Mouse (Mus musculus) cerebellum, adult (tissue): ENCODE measurements around the gene Otub2.

Experiments
- ATAC-seq: cut with Nextera tagmentation; 2 replicates; pipeline ENCODE4 v1.9.2; 2017; ENCODE audit warnings: mild to moderate bottlenecking, moderate library complexity, mixed read lengths; ENCODE audit not compliant: insufficient number of reproducible peaks, low FRiP score, low TSS enrichment

The Otub2 gene

DNA sequence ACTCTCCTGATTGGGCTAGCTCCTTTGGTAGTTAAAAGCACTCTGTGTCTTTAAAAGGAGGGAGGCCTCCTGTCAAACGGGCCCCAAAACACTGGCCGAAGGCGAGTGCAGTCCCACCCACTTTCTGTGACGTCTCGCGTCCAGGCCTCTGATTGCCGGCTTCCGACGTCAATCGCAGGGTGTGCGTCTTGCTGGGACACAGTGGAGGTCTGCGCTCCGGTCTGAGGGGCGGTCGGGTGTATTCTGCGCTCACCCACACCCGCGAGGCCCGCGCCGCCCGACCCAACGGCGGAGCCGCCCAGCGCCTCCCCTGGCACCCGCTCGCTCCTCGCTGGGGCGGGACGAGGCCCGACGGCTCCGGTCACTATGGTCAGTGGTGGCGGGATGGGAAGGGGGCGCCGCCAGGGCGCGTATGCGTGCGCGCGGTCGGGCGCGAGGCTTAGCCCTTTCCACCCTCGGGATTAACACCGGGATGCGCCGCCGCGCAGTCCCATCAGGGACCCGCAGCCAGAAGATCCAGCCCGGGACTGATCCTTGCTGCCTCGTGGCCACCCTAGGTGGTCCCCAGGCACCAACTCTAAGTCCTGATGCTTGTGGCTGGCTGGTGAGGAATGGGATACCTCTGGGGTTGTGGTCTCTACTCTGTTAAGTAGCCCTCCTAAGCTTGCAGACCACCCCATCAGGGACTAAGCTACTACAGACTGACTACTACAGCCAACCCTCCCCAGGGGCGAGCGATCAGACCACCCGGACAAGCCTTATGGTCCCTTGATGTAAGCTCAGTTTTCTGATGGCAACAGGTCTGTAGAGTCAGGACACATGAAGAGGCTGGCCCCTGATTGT, at the start of gene Otub2:
Gene Otub2 (plus strand): TSS at position 178 of the 843 bp plus-strand sequence.
- ATAC-seq, result peak; percentile 96

DNA sequence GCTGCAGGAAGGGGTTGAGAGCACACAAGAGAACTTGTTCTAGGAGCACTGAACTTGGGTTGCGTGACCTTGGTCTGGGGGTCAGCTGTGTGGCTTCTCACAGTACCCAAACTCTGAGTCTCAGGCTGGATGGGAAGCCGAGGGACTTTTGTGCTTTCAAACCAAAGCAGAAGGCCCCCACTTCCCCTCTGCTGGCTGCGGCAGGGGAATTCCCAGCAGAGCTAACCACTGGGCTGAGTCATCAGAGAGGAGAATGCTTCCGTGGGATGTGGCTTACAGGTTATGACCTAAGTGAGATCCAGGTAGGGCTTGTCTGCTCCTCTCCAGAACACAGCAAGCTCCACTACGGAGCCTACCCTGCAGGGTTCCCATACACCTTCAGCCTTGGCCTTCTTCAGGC, 47.3 kb upstream of the Otub2 start:
- ATAC-seq, result no peak

DNA sequence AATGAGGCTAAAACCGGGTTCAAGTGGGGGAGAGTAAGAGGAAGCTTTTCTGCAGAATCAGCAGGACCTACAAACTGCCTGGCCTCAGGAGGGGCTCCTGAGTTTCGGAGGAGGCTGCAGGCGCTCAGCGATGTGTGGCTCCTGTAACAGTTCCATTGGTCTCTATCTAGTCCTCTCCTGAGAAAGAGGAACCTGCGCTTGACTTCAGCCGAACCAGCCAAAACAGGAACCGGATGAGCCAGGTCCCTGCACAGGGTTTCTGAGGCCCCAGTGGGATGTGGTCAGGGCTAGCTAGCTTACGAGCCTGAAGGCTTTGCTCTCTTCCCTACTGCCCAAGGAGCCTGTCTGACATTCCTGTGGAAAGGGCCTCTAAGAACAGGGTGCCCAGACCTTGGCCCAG, 45.0 kb upstream of the Otub2 start:
- no peak for ATAC-seq

DNA sequence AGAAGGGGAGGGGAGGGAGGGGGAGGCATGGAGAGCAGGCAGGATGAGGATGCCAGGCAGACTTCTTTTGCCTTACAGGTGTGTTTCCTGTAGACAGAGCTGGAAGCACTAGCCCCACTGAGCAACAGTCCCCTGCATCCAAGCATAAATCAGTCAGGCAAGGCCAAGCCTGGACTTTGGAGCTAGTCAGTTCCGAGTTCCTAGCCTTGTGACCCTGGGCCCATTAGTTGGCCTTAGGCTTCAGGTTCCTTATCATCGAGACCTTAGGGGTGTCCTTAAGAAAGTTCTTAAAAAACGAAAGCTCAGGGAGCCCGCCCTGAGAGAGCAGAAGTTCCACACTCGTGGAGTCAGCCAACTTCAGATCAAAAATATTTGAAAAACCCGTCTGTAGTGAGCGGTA, 43.5 kb upstream of the Otub2 start:
- no peak for ATAC-seq

DNA sequence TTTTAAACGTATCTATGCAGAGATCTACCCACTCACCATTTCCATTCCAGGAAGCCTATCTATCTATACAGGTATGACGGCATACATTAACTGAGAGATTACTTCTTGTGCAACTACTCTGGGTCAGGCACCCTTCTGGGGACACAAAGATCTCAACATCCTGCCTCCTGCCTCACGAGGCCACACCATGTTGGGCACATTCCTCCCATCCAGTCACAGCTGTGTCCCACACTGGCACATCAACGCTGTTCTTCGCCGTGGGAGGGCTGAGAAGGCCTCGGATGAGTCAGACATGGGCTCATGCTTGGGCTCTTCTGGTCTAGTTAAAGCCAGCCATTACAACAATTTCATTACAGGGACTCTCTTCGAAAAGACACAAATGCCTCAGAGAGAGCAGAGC, 41.5 kb upstream of the Otub2 start:
- no peak for ATAC-seq

DNA sequence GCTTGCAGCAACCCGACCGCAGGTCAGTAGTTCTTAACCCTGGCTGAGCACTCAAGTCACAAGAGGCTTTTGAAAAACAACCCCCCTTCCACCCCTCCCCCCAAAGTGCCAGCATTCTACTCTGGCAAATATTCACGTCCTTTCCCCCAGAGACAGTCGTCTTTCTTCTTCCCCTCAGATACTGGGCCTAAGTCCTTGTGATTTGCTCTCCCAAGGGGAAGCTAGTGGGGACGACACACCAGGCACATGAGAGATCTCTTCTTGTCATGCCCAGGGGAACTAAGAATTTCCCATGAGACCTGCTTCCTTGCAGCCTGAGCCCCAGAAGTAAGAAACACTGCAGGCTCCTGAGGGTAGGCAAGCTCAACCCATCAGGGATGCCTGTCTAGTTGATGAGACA, 41.1 kb upstream of the Otub2 start:
- no peak for ATAC-seq

DNA sequence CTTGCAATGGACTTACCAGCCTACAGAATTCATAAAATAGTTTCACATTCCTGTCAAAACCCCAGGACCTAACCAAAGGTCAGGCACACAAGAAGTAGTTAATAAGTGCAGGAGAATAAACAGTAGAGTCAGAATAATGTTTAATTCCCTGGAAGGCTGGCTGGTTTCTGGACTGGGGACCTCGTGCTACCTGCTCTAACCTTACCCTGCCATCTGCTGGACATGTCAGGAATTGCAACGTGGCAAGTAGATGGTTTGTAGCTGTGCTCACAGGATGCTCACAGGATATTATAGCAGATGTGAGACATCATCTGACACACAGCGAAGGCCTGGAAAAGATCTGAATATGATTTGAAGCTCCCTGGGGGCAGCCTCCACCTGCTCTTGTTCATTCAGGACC, 40.0 kb upstream of the Otub2 start:
- ATAC-seq, result peak; percentile 45; the same call in 1 of the 2 replicates

DNA sequence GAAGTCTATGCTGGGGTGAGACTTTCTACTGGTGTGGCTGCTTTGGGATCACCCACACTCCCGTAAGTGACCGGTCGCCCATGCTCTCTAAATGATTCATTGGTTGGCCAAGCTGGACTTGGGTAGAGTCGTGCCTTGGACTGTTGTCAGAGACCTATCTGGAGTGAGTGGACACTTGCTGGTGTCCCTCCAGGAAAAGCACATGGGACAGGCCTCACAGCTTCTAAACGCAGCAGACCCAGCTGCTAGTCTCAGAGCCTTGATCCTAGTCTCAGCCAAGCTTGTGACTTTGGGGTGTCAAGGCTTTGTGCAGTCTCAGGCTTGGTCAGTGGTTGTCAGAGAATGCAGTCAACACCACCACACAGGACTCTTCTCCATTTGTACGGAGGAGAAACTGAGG, 35.7 kb upstream of the Otub2 start:
- no peak for ATAC-seq

DNA sequence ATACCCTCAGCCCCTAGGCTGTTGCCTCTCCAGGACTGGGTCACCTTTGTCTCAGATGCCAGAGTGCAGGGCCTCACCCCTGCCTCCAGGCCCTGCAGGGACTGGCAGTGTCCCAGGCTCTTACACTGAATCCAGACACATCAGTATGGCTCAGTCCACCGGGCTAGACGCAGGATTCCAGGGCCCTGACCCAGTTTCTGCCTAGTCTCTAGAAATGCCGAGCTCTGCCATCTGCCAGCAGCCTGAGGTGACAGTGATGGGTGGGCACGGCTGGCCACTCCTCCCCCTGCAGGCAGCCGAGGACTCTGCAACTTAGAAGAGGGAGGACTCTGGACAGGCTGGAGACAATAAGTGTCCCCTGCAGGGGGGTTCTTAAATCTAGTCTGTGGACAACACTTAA, 34.9 kb upstream of the Otub2 start:
- ATAC-seq, result peak; percentile 89

DNA sequence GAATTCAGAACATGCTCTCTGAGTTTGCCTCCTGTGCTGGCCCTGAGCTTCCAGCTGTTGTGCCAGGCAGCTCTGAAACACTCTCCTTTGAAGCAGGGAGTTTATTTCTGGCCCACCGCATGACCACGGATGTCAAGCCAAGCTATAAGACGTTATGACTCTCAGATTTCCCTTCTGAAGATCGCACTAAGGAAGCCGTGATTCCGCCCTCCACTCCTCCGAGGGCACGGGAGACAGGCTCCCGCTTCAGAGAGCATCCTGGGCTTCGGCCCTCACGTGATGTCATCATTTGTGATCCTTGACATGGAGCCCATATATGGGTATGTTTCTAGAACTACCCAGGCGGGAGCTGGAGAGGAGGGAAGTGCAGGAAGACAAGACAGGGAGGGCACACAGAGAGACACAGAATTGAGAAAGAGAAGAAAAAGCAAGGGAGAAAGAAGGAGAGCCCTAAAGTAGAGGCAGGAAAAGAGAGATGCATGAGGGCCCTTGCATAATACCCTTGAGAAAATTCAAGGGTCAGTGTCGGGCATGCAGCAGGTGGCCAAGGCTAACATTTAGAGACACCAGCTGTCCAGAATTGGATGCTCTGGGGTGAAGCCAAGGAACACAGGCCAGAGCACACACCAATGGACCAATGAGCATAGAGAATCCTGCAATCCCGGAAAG, 32.6 kb upstream of the Otub2 start, which contains the start of gene Asb2:
Gene Asb2 (minus strand): TSS at position 256 of the 669 bp plus-strand sequence.
- no peak for ATAC-seq

DNA sequence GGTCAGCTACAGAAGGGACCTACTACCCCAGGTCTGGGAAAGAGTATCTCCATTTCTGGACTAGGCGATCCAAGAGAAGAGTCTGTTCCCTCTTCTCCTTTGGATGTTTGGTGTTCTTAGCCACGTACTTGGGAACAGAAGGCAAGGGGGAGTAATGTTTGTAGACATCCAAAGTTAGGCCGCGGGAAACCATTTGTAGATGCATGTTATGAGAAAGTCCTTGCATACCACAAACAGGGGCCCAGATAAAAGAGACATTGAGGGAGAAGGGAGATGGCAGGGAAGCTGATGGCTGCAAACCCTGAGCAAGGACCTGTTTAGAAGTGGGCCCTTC, 32.1 kb upstream of the Otub2 start:
- ATAC-seq, result no peak

DNA sequence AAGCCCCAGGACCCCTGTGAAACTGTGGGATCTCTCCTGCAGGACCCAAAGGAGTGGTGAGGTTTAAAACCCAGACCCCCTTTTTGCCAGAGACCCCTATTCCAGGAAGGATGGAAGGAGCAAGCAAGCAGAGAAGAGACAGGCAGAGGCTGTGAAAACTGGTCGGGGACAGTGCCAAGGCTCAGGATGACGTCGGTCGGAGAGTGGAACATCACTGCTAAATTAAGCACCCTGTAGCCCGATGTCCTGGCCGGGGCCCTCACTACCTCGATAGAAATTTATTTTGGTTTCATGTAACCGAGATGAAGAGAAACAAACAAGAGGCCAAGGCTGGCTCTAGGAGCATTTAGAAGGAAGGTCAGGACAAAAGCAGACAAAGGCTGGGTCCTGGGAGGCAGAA, 30.3 kb upstream of the Otub2 start:
- no peak for ATAC-seq

DNA sequence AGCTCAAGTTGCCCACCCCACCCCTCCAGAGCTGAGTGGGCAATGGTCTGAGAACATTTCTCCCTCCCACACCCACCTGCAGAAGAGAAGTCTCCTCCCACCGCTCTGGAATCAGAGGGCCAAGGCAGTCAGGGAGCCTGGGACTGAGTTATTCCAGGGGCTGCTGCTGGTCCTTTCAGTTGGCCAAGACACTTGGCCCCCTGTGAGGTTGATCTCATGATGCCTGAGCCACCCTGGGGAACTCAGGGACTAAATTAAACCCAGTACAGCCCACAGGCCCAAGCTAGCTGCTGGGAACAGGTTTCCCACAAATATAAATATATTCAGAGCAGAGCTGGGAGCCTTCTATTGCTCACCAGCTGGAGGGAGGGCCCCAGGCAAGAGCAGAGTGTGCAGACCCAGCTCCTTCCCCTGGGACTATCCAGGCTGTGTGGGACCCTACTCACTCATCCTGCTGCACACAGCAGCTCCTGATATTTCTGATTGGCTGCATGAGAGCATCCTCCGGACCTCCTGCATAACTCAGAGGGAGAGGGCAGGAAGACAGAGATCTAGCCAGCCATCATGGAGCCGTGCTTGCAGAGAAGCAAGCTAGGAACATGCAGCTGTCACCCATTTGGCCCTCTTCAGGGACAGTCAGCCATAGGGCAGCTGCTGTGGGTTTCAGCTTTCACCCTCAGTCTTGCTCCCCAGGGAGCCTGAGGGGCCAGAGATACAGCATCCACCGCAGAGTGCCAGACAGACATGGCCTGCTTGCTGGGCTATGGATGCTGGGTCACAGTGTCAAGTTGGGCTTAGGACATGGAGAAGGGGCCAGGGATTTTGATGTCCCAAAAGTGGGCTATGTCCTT, 29.3 kb upstream of the Otub2 start:
- no peak for ATAC-seq

DNA sequence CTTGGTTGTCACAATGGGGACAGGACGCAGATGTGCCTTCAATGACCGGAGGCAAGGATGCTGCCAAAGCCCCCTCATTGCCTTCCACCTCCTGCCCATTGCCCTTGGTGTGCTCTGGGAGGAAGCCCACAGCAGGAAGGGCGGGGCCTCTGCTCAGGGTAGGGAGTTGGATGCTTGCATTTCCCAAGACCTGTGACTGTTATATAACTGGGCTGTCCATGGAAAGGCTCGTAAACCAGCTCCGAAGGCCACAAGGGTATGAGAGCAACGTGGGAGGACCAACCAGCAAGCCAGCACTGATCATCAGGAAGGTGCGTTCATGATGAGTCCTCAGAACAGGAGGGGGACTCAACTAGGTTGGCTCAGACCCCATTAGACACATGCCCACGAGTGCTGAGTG, 27.7 kb upstream of the Otub2 start:
- no peak for ATAC-seq

DNA sequence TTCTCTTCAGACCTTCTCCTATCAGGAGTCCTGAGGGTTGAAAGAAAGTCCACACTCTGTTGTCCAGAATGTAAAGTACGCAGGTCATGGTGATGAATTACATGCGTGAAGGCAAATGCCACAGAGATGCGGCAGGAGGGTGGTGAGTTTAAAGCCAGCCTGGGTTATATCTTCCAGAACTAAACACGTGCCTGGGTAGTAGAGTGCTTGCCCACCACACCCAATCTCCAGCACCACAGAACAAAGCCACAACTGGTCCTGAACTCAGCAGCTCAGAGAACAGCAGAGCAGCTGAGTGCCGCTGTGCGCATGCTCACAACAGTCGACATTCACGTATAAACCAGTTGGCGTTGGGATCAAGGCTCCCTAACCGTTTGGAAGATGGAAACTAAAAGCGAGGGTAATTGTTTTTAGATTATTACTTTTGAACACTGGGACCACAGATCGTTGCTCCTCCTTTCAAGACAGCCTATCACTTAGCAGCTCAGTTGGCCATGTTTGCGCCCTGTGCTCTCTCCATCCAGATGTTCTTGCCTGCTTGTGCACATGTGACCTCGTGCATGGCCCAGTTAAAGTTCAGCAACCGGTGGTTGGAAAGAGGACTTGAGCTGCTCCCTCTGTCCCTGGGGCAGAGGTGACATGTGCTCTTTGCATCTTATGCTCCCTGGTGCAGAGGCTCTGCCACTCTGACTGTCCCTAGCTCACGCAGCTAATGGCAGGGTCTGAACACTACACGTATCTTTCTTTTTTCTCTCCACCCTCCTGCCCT, 26.8 kb upstream of the Otub2 start:
- no peak for ATAC-seq

DNA sequence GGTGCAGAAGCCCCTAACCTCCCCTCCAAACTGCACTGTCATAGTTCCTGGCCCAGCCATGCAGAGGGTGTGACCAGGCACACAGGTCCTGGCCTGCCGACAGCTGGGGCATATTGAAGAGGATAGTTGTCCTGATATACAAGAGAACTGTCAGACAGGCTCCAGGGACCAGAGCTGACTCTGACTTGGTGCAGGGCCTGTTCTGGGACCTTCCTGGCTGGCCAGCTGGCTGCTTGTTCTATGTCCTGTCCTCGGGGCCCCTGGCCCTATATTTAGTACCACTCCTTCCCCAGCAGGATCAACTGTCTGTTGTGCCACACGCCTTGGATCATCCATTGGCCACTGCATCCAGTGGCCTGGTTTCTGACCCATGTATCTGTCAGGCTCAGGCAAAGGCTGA, 26.1 kb upstream of the Otub2 start:
- no peak for ATAC-seq

DNA sequence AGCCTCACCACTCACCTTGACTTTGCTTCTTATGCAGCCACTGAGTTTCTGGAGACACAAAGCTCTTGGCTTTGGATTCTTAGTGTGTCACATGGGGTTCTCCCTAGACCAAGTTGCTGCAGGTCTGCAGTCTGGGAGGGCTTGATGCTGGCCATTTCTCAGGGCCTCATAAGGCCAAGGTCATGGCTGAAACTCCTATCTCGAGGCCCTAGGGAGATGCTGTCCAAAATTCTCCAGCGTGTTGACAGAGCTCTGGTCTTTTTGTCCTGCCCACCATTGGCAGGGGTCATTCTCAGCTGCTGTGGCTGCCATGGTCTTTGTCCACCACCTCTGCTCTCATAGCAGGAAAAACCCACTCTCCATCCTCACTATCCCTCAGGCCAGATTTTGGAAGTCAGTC, 21.3 kb upstream of the Otub2 start:
- no peak for ATAC-seq

DNA sequence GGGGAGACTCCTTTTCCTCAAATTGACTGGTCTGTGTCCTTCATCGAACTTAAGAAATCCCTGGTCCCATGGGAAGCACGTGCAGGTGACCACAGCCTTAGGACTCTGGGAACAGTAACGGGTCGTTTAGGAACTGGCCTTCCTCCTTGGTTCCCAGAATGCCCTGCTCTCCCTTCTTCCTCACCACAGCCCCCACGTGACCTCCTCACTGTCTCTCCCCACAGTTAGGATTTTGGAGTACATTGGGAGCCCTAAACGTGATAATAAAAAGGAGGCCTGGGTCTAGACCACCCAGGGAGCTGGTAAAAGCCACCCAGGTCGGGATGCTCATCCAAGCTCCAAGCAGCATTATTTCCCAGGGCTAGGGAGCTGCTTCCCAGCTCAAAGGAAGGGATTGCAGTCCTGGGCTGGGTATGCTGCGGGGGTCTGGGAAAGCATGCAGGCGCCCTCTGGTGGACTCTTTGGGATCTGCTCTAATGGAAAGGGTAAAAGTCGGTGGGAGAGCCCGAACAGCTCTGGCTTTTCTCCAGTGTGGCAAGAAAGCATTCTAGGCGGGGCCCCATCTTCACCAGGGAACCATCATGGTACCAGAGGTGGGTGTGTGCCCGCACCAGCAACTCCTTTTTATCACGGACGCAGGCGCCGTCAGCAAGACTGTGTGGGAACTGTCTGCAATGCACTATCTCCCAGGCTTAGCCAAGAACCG, 20.7 kb upstream of the Otub2 start:
- ATAC-seq, result no peak

DNA sequence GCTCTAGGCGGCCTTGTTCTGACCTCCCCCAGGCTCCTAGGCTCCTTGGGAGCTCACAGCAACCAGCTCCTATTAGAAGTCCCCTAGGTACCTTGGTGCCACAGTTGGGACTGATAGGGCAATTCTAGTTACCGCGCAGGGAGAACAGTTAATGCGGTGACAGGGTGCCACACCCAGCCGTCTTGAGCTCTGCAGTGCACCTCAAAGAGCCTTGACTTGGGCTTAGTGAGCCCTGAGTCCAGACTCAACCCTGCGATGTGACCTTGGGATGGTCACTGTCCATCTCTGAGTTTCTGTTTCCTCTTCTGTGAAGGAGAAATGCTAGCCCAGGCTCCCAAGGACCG, 20.2 kb upstream of the Otub2 start:
- ATAC-seq, result no peak

DNA sequence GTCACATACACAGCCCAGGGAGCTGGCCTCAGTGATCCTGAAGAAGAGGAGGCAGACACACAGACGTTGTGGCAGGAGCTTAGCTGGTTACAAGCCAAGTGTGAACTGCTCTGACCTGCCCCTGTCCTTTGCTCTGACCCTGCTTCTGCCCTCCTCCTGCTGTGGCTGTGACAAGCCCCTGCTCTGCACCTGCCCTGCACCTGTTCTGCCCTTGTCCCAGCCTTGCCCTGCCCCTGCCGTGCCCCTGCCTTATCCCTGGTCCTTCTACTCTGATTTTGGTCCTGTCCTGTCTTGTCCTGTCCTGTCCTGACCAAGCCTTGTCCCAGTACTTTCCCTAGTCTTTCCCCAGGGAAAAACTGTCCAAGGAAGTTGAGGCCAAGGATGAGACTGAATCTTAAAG, 19.7 kb upstream of the Otub2 start:
- ATAC-seq, result no peak
